ENCODE assay signal across 17 mouse cellular contexts in the genomic region with DNA sequence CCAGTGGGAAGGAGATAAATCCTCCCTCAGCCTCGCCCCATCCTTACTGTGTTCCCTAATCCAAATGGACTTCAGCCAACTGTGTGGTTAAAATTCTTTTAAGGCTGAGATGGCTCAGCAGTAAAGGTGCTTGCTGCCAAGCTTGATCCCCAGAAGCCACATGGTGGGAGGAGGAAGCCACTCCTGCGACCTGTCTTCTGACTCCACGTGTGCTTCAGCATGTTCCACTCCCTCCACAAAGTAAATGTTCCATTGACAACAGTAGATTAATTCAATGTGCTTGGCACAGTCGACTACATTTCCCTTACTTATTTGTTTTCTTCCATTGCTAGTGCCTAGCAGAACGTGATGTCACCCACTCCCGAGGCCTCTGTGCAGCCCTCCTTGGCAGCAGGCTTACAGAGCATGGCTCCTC. TPM values are rescaled to one million over a fixed set of nuclear protein-coding genes. Genes with fewer than 3 reads are reported as not detected.
DNase-seq lines count a peak whose midpoint lies in the region; ATAC-seq and TF ChIP-seq lines count a peak whose summit lies in the region.
"Had no signal": no experiment of that assay in that cellular context is flagged by ENCODE, and none has a peak within 500 bp of the region (broad histone marks: within the 10 kb centered on the region; RNA-seq: fewer than 3 reads in every experiment).

No protein-coding gene starts in this region.

- no peak overlapping the region for H3K4me3 ChIP-seq in hindbrain, postnatal 0 days (ENCODE audit: low read length)
- H3K4me3 ChIP-seq in hindbrain, embryonic 14.5 days (replicated peaks; ENCODE audit: low read length): no peak overlapping the region
- no peak overlapping the region for H3K4me3 ChIP-seq in lung, postnatal 0 days (ENCODE audit: low read depth, low read length)
- H3K4me3 ChIP-seq: embryonic facial prominence, embryonic 12.5 days; hindbrain, embryonic 13.5 days; liver, embryonic 15.5 days had no signal

- H3K4me2 ChIP-seq in hindbrain, postnatal 0 days (ENCODE audit: low read depth, low read length): no peak overlapping the region
- H3K4me2 ChIP-seq in hindbrain, embryonic 14.5 days (replicated peaks): no peak overlapping the region
- H3K4me2 ChIP-seq in lung, postnatal 0 days (replicated peaks; ENCODE audit: low read depth, low read length): no peak overlapping the region
- H3K4me2 ChIP-seq: embryonic facial prominence, embryonic 12.5 days; hindbrain, embryonic 13.5 days; liver, embryonic 15.5 days had no signal

- H3K4me1 ChIP-seq in hindbrain, postnatal 0 days (ENCODE audit: insufficient read depth, low read length): no peaks in the 10 kb centered on the region
- H3K4me1 ChIP-seq in hindbrain, embryonic 14.5 days (replicated peaks; ENCODE audit: control insufficient read depth, insufficient read depth, low read length): no peaks in the 10 kb centered on the region
- no peaks in the 10 kb centered on the region for H3K4me1 ChIP-seq in lung, postnatal 0 days (ENCODE audit: insufficient read depth, low read depth, low read length)
- H3K4me1 ChIP-seq: embryonic facial prominence, embryonic 12.5 days; hindbrain, embryonic 13.5 days; liver, embryonic 15.5 days had no signal

- no peaks in the 10 kb centered on the region for H3K9me3 ChIP-seq in hindbrain, postnatal 0 days (ENCODE audit: low read length)
- H3K9me3 ChIP-seq in hindbrain, embryonic 14.5 days (ENCODE audit: control insufficient read depth, low read length): no peaks in the 10 kb centered on the region
- no peaks in the 10 kb centered on the region for H3K9me3 ChIP-seq in lung, postnatal 0 days (ENCODE audit: low read length)
- H3K9me3 ChIP-seq: embryonic facial prominence, embryonic 12.5 days; hindbrain, embryonic 13.5 days; liver, embryonic 15.5 days had no signal

- ATAC-seq in hindbrain, postnatal 0 days: no peak
- ATAC-seq in hindbrain, embryonic 14.5 days (ENCODE audit: low FRiP score): no peak
- no peak for ATAC-seq in lung, postnatal 0 days
- ATAC-seq: forebrain, postnatal 0 days had no signal

- no peak for TF ChIP-seq EP300 in lung, postnatal 0 days (IDR thresholded peaks at IDR 0.05)

- no peaks in the 10 kb centered on the region for H3K27me3 ChIP-seq in hindbrain, postnatal 0 days (ENCODE audit: insufficient read depth, low read length)
- no peaks in the 10 kb centered on the region for H3K27me3 ChIP-seq in hindbrain, embryonic 14.5 days (ENCODE audit: control insufficient read depth, insufficient read depth, low read length)
- H3K27me3 ChIP-seq in lung, postnatal 0 days (replicated peaks; ENCODE audit: insufficient read depth, low read length): no peaks in the 10 kb centered on the region
- H3K27me3 ChIP-seq: embryonic facial prominence, embryonic 12.5 days; hindbrain, embryonic 13.5 days; liver, embryonic 15.5 days had no signal

- 55% methylated on average over 6 of the region's 6 CpGs for WGBS in hindbrain, postnatal 0 days
- WGBS in hindbrain, embryonic 14.5 days: 81% methylated on average over 6 of the region's 6 CpGs
- 77% methylated on average over 6 of the region's 6 CpGs for WGBS in lung, postnatal 0 days

- no peak overlapping the region for H3K27ac ChIP-seq in hindbrain, postnatal 0 days
- no peak overlapping the region for H3K27ac ChIP-seq in hindbrain, embryonic 14.5 days
- H3K27ac ChIP-seq in lung, postnatal 0 days (ENCODE audit: low read length): no peak overlapping the region
- H3K27ac ChIP-seq: embryonic facial prominence, embryonic 12.5 days; hindbrain, embryonic 13.5 days; liver, embryonic 15.5 days had no signal

- TF ChIP-seq CTCF in hindbrain, postnatal 0 days (IDR thresholded peaks at IDR 0.05; ENCODE audit: low read depth): no peak
- no peak for TF ChIP-seq CTCF in lung, postnatal 0 days (IDR thresholded peaks at IDR 0.05)

- H3K36me3 ChIP-seq in hindbrain, postnatal 0 days (ENCODE audit: insufficient read depth, low read length): peaks cover 34% of the 10 kb centered on the region
- peaks cover 66% of the 10 kb centered on the region for H3K36me3 ChIP-seq in hindbrain, embryonic 14.5 days (replicated peaks; ENCODE audit: control insufficient read depth, insufficient read depth)
- peaks cover 28% of the 10 kb centered on the region for H3K36me3 ChIP-seq in lung, postnatal 0 days (ENCODE audit: insufficient read depth, low read length)

- peak; percentile 46 for DNase-seq in hindbrain, postnatal 0 days (ENCODE audit: low spot score)
- no peak for DNase-seq in hindbrain, embryonic 14.5 days (ENCODE audit: low spot score)
- peak; percentile 94 for DNase-seq in 3T3-L1 (ENCODE audit: low read depth, low spot score)
- DNase-seq in cerebellum, adult 8-10 months: peak; percentile 34
- DNase-seq in gonadal fat pad, adult 2 months (ENCODE audit: low read depth): peak; percentile 66
- no peak for DNase-seq in adrenal gland, postnatal 36 days
- DNase-seq in spleen, postnatal 36 days (ENCODE audit: low spot score in 2 of 2): no peak
- no peak for DNase-seq in lung, postnatal 0 days (ENCODE audit: low spot score)
- DNase-seq: forebrain, postnatal 0 days; gastrocnemius, postnatal 36 days; right cerebral cortex, postnatal 25 days; thymus, postnatal 14 days had no signal

- H3K9ac ChIP-seq in hindbrain, postnatal 0 days (replicated peaks; ENCODE audit: low read length): no peak overlapping the region
- no peak overlapping the region for H3K9ac ChIP-seq in hindbrain, embryonic 14.5 days
- H3K9ac ChIP-seq in lung, postnatal 0 days (replicated peaks; ENCODE audit: low read depth): no peak overlapping the region
- H3K9ac ChIP-seq: embryonic facial prominence, embryonic 12.5 days; forebrain, postnatal 0 days; hindbrain, embryonic 13.5 days; liver, embryonic 15.5 days had no signal

RNA-seq across cellular contexts. Expression of a gene that starts 23.0 kb away (rescaled TPM):
- 8.6 and 9.2 TPM in 2 replicates for total RNA-seq in hindbrain, postnatal 0 days (2014; rRNA removed)
- polyA plus RNA-seq in hindbrain, postnatal 0 days (2015; fragmentation: Nextera tagmentation; extraction: Ambion mirVana): 2.6 and 2.9 TPM in 2 replicates
- polyA plus RNA-seq in hindbrain, embryonic 14.5 days (2014; fragmentation: Nextera tagmentation; extraction: Ambion mirVana): 3.0 and 3.9 TPM in 2 replicates
- polyA plus RNA-seq in gonadal fat pad, adult 2 months (2012; rRNA removed): 13.2 and 14.2 TPM in 2 replicates
- 10 to 100 TPM; 21.3 to 22.6 TPM for total RNA-seq in adrenal gland, postnatal 36 days (2021)
- 4.3 and 4.7 TPM in 2 replicates for polyA plus RNA-seq in lung, postnatal 0 days (2015; fragmentation: Nextera tagmentation; extraction: Ambion mirVana)

RNA-seq across cellular contexts. Expression of a gene that starts 33.8 kb away (rescaled TPM):
- 60.4 and 62.4 TPM in 2 replicates for total RNA-seq in hindbrain, postnatal 0 days (2014; rRNA removed)
- 54.0 and 56.4 TPM in 2 replicates for polyA plus RNA-seq in hindbrain, postnatal 0 days (2015; fragmentation: Nextera tagmentation; extraction: Ambion mirVana)
- 65.0 and 70.1 TPM in 2 replicates for polyA plus RNA-seq in hindbrain, embryonic 14.5 days (2014; fragmentation: Nextera tagmentation; extraction: Ambion mirVana)
- 59.7 and 60.1 TPM in 2 replicates for polyA plus RNA-seq in gonadal fat pad, adult 2 months (2012; rRNA removed)
- 10 to 100 TPM; 86.9 to 94.8 TPM for total RNA-seq in adrenal gland, postnatal 36 days (2021)
- polyA plus RNA-seq in lung, postnatal 0 days (2015; fragmentation: Nextera tagmentation; extraction: Ambion mirVana): 104 and 120 TPM in 2 replicates

RNA-seq across cellular contexts. Expression of a gene that starts 34.5 kb away (rescaled TPM):
- total RNA-seq in hindbrain, postnatal 0 days (2014; rRNA removed): 127 and 172 TPM in 2 replicates
- polyA plus RNA-seq in hindbrain, postnatal 0 days (2015; fragmentation: Nextera tagmentation; extraction: Ambion mirVana): 15.6 and 16.4 TPM in 2 replicates
- polyA plus RNA-seq in hindbrain, embryonic 14.5 days (2014; fragmentation: Nextera tagmentation; extraction: Ambion mirVana): 35.8 and 36.5 TPM in 2 replicates
- polyA plus RNA-seq in gonadal fat pad, adult 2 months (2012; rRNA removed): 6.4 and 6.7 TPM in 2 replicates
- total RNA-seq in adrenal gland, postnatal 36 days (2021): 1 to 10 TPM; 2.3 to 3.7 TPM
- 1.3 and 1.8 TPM in 2 replicates for polyA plus RNA-seq in lung, postnatal 0 days (2015; fragmentation: Nextera tagmentation; extraction: Ambion mirVana)
- total RNA-seq: monocyte, adult 5-6 weeks; neutrophil, adult 5-6 weeks had no signal

RNA-seq across cellular contexts. Expression of a gene that starts 37.2 kb away (rescaled TPM):
- 347 and 357 TPM in 2 replicates for total RNA-seq in hindbrain, postnatal 0 days (2014; rRNA removed)
- 446 and 473 TPM in 2 replicates for polyA plus RNA-seq in hindbrain, postnatal 0 days (2015; fragmentation: Nextera tagmentation; extraction: Ambion mirVana)
- 560 and 570 TPM in 2 replicates for polyA plus RNA-seq in hindbrain, embryonic 14.5 days (2014; fragmentation: Nextera tagmentation; extraction: Ambion mirVana)
- 22.5 and 24.7 TPM in 2 replicates for polyA plus RNA-seq in gonadal fat pad, adult 2 months (2012; rRNA removed)
- 10 to 100 TPM in 1 of 2 experiments, 1 to 10 TPM in 1; 6.9 to 10.9 TPM for total RNA-seq in adrenal gland, postnatal 36 days (2021)
- 5.9 and 6.5 TPM in 2 replicates for polyA plus RNA-seq in lung, postnatal 0 days (2015; fragmentation: Nextera tagmentation; extraction: Ambion mirVana)

RNA-seq across cellular contexts. Expression of a gene that starts 46.7 kb away (rescaled TPM):
- total RNA-seq in hindbrain, postnatal 0 days (2014; rRNA removed): 0.14 and 1.4 TPM in 2 replicates
- polyA plus RNA-seq in hindbrain, postnatal 0 days (2015; fragmentation: Nextera tagmentation; extraction: Ambion mirVana): 0.49 and 0.61 TPM in 2 replicates
- 0.16 TPM in 1 of 2 replicates, not detected in the other for polyA plus RNA-seq in hindbrain, embryonic 14.5 days (2014; fragmentation: Nextera tagmentation; extraction: Ambion mirVana)
- 0.86 and 2.1 TPM in 2 replicates for polyA plus RNA-seq in gonadal fat pad, adult 2 months (2012; rRNA removed)
- under 1 TPM; 0.17 to 0.26 TPM for total RNA-seq in adrenal gland, postnatal 36 days (2021)
- 1.5 and 1.6 TPM in 2 replicates for polyA plus RNA-seq in lung, postnatal 0 days (2015; fragmentation: Nextera tagmentation; extraction: Ambion mirVana)
- total RNA-seq: gastrocnemius, postnatal 36 days; monocyte, adult 5-6 weeks; neutrophil, adult 5-6 weeks had no signal

Comparison
In these comparisons a context has a peak if more than half of its experiments do, and no peak if none do; other contexts are left out.
1. DNase-seq: peak in hindbrain, postnatal 0 days (single experiment), 3T3-L1 (single experiment), cerebellum, adult 8-10 months (single experiment) and gonadal fat pad, adult 2 months (single experiment); none in hindbrain, embryonic 14.5 days (single experiment), adrenal gland, postnatal 36 days (0 of 2), spleen, postnatal 36 days (0 of 2) and lung, postnatal 0 days (single experiment).